Mouse (Mus musculus) forebrain, embryonic 10.5 days (tissue): ENCODE results near the gene Trim44. TPM values are rescaled to one million over a fixed set of nuclear protein-coding genes. Genes with fewer than 3 reads are reported as not detected.

Experiments used
- DNase-seq: peaks from one replicate; pipeline ENCODE4 v3.0.0-alpha.2; 2017; ENCODE audit warnings: low spot score; ENCODE audit errors: extremely low spot score
- H3K27ac ChIP-seq: fragments of 300-500 bp; sonication (generic); 2 replicates; pipeline ENCODE4 v1.5.1; 2016; ENCODE audit warnings: mild to moderate bottlenecking
- H3K27me3 ChIP-seq: fragments of 300-500 bp; sonication (generic); 2 replicates; pipeline ENCODE4 v1.6.1; 2016; ENCODE audit warnings: mild to moderate bottlenecking; ENCODE audit not compliant: poor library complexity, severe bottlenecking
- H3K36me3 ChIP-seq: fragments of 300-500 bp; sonication (generic); replicated peaks from 2 replicates; pipeline ENCODE4 v1.6.1; 2016; ENCODE audit warnings: mild to moderate bottlenecking, moderate library complexity
- H3K4me1 ChIP-seq: fragments of 300-500 bp; sonication (generic); 2 replicates; pipeline ENCODE4 v1.6.1; 2016
- H3K4me3 ChIP-seq: fragments of 300-500 bp; sonication (generic); 2 replicates; pipeline ENCODE4 v1.5.1; 2016; ENCODE audit warnings: mild to moderate bottlenecking, moderate library complexity
- H3K9me3 ChIP-seq: fragments of 300-500 bp; sonication (generic); 2 replicates; pipeline ENCODE4 v1.6.1; 2016; ENCODE audit warnings: mild to moderate bottlenecking, moderate library complexity
- WGBS: fragments of 180-500 bp; shearing (Covaris S2); methylation state at CpG from one replicate; pipeline ENCODE4 v1.1.7; 2016; 5-methylcytosine and 5-hydroxymethylcytosine counted together
- polyA plus RNA-seq: library from polyadenylated mRNA; unstranded; fragments of >200 nt; fragmentation: Nextera tagmentation; extraction: Ambion mirVana; gene quantifications from 2 replicates; pipeline ENCODE4 v1.2.1, GENCODE M21; 2016

The Trim44 gene
- polyA plus RNA-seq, 1 experiment from 2014 or later, result 21.9 TPM

- 3% methylated on average over 94 of the region's 94 CpGs for WGBS
- peaks cover 19% of the 10 kb centered on the region for H3K36me3 ChIP-seq
- peak; percentile 79 for DNase-seq
- H3K4me3 ChIP-seq, result peak overlapping the region; percentile 68
- peak overlapping the region; percentile 93 for H3K27ac ChIP-seq
- H3K27me3 ChIP-seq, result 0 out of 2 replicates have a peak, but pooled peaks cover 3% of the 10 kb centered on the region
- H3K9me3 ChIP-seq, result peaks cover 7% of the 10 kb centered on the region; the same call in 1 of the 2 replicates
- H3K4me1 ChIP-seq, result peaks cover 26% of the 10 kb centered on the region
Measured at GRCm38 (mm10) chr2:102400605-102401351, 6.8 kb downstream of the Trim44 start.

DNA sequence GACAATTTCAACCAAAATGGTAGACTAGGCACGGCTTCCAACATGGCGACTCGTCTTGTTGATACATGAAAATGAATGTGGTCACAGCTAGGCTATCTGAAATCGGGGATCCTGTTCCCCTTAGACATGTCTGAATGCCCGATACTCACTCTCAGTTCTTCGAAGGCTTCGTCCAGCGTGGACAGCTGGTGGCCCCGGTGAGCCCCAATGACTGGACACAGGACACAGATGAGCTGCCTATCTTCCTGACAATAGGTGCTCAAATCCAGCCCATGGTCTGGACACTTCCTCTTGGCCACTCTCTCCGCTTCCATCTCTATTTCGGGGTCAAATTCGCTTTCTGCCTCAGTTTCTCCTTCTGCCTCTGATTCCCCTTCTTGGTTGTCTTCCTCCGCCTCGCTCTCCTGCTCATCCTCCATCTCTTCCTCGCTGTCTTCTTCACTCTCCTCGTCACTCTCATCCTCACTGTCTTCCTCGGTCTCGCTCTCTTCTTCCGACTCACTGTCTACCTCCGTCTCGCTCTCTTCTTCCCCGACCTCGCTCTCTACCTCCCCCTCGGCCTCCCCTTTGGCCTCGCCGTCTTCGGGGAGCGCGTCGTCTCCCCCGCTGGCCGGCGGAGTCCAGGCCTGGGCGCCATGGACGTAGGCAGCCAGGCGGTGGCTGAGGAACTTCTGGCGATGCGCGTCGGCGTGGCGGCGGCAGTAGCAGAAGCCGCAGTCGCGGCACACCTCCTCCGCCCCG is 7.6 kb downstream of the Trim44 start:
- peak overlapping the region; percentile 93 for H3K27ac ChIP-seq
- peaks cover 19% of the 10 kb centered on the region for H3K36me3 ChIP-seq
- peaks cover 7% of the 10 kb centered on the region; the same call in 1 of the 2 replicates for H3K9me3 ChIP-seq
- WGBS, result 39% methylated on average over 48 of the region's 48 CpGs
- H3K27me3 ChIP-seq, result 0 out of 2 replicates have a peak, but pooled peaks cover 3% of the 10 kb centered on the region
- H3K4me3 ChIP-seq, result peak overlapping the region; percentile 68
- peaks cover 26% of the 10 kb centered on the region for H3K4me1 ChIP-seq
- no peak for DNase-seq

DNA sequence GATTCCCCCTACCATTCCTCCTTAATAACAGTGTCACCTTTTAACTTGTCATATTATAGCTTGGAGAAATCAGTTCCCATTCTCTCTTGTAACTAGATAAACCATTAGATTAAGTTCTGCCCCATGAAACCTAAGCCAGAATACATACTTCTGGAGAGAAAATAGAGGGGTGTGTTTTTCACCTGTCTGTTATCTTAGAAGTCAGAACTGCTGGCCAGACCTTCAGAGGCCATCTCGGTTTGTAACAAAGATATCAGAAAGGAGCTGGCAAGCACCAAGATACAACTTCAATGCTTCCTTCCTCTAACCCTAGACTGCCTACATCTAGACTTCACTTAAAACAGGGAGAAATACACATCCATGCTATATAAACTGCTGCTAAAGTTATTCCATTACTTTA is 11.1 kb downstream of the Trim44 start:
- Histone ChIP-seq H3K27ac (no peak overlapping the region), H3K27me3 (no peaks in the 10 kb centered on the region), H3K4me3 (no peak overlapping the region), H3K9me3 (peaks cover 20% of the 10 kb centered on the region), H3K4me1 (peaks cover 24% of the 10 kb centered on the region), H3K36me3 (peaks cover 40% of the 10 kb centered on the region)
- DNase-seq, result no peak
- WGBS, result 91% methylated on average over 1 of the region's 1 CpGs

- H3K4me1 ChIP-seq, result no peaks in the 10 kb centered on the region
- H3K27me3 ChIP-seq, result no peaks in the 10 kb centered on the region
- WGBS, result 95% methylated on average over 1 of the region's 1 CpGs
- no peak overlapping the region for H3K4me3 ChIP-seq
- no peak overlapping the region for H3K27ac ChIP-seq
- DNase-seq, result no peak
- peaks cover 30% of the 10 kb centered on the region for H3K36me3 ChIP-seq
- peaks cover 36% of the 10 kb centered on the region for H3K9me3 ChIP-seq
Measured at GRCm38 (mm10) chr2:102393457-102393856, 14.2 kb downstream of the Trim44 start.

DNA sequence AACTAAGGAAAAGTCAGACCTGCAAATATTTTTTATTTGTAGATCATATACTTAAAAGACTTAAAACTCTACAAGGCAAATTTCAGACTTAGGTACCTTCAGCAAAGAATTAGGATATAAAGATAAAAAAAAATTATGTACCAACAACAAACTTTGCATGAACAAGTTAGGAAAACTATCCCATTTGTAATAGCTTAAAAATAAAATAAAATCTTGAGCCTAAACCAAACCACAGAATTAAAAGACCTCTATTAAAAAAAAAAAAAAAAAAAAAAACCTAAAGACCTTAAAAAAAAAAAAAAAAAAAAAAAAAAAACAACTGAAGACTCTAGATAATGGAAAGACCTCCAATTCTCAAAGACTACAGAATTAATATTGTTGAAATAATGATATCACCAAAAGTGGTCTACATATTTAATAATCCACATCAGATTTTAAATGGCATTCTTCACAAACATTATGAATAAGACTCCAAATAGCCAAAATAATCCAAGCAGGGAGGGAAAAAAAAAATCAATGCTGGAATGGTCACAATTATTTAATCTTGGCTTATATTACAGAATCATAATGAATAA is 22.2 kb downstream of the Trim44 start:
- peaks cover 22% of the 10 kb centered on the region; the same call in 1 of the 2 replicates for H3K9me3 ChIP-seq
- peaks cover 9% of the 10 kb centered on the region for H3K36me3 ChIP-seq
- H3K4me1 ChIP-seq, result peaks cover 30% of the 10 kb centered on the region
- H3K27me3 ChIP-seq, result no peaks in the 10 kb centered on the region
- no peak overlapping the region for H3K27ac ChIP-seq
- no peak for DNase-seq
- H3K4me3 ChIP-seq, result no peak overlapping the region

GRCm38 (mm10) chr2:102384496-102384895 is 23.1 kb downstream of the Trim44 start:
- H3K27ac ChIP-seq, result no peak overlapping the region
- H3K36me3 ChIP-seq, result peaks cover 9% of the 10 kb centered on the region
- 47% methylated on average over 1 of the region's 1 CpGs for WGBS

GRCm38 (mm10) chr2:102384057-102384456 is 23.6 kb downstream of the Trim44 start:
- DNase-seq, result no peak
- WGBS, result 54% methylated on average over 2 of the region's 2 CpGs
- H3K27me3 ChIP-seq, result no peaks in the 10 kb centered on the region
- peaks cover 30% of the 10 kb centered on the region for H3K4me1 ChIP-seq
- H3K9me3 ChIP-seq, result peaks cover 12% of the 10 kb centered on the region; the same call in 1 of the 2 replicates
- no peak overlapping the region for H3K27ac ChIP-seq
- H3K4me3 ChIP-seq, result no peak overlapping the region
- peaks cover 9% of the 10 kb centered on the region for H3K36me3 ChIP-seq

More at GRCm38 (mm10) chr2:102384496-102384895, 23.1 kb downstream of the Trim44 start:
- Histone ChIP-seq H3K27me3 (no peaks in the 10 kb centered on the region), H3K4me3 (no peak overlapping the region), H3K9me3 (peaks cover 17% of the 10 kb centered on the region; the same call in 1 of the 2 replicates), H3K4me1 (peaks cover 30% of the 10 kb centered on the region)
- no peak for DNase-seq

DNA sequence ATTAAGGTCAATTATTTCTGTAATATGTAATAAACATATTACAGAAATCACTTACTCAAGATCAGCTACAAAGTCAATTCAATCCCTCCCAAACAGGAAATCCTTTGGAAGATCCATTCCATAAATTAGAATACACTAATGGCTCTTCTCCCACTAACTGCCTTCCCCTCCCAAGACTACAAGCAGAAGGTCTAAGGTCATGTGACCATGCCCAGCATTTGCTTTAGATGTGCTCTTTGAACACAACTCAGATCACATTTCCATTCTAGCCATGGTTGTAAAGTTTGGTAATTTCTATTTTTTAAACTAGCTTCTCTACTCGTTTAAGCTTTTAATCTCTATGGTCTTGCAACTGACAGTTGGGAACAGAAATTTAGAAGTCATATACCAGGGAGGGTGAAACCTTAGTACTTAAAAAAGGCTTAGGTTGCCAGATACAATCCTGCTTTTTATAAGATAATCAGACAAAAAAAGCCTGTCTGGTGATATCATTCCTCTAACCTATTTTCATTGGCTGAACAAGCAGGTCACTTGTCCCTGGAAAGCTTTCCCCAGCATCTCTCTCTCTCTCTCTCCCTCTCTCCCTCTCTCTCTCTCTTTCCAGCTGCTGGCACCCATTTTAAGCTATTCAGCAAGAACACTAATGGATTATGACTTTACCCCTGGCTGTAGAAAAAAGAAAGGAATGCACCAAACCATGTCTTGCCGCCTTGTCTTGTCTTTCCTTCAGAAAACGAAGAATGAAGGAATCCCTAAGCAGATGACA is 24.4 kb downstream of the Trim44 start:
- Histone ChIP-seq H3K4me3 (no peak overlapping the region), H3K4me1 (peaks cover 30% of the 10 kb centered on the region), H3K27ac (no peak overlapping the region), H3K9me3 (peaks cover 4% of the 10 kb centered on the region; the same call in 1 of the 2 replicates), H3K36me3 (peaks cover 9% of the 10 kb centered on the region), H3K27me3 (no peaks in the 10 kb centered on the region)
- WGBS, result 64% methylated on average over 3 of the region's 3 CpGs
- no peak for DNase-seq

- H3K27me3 ChIP-seq, result no peaks in the 10 kb centered on the region
- peaks cover 5% of the 10 kb centered on the region; the same call in 1 of the 2 replicates for H3K36me3 ChIP-seq
- H3K4me1 ChIP-seq, result peaks cover 30% of the 10 kb centered on the region
- H3K27ac ChIP-seq, result no peak overlapping the region
- no peak overlapping the region for H3K4me3 ChIP-seq
- 77% methylated on average over 3 of the region's 3 CpGs for WGBS
- no peaks in the 10 kb centered on the region for H3K9me3 ChIP-seq
- DNase-seq, result no peak
Measured at GRCm38 (mm10) chr2:102382519-102382918, 25.1 kb downstream of the Trim44 start.

DNA sequence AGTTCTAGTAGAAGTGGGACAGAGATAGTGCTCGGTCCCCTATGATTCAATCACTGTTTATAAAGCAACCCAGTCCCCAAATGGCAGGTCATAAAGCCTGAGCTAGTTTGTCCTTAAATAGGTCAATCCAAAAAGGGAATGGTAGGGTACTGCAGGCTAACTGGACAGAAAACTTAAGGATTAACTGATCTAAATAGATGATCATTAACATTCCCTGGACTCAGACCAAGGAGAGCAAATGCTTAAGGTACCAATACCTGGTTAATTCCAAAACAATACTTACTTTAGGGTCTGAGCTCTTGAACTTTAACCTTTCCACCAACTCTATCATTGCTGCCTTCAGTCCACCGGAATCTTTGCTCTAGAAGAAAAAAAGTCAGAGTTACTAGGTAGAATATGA is 27.0 kb downstream of the Trim44 start:
- Histone ChIP-seq H3K27ac (no peak overlapping the region), H3K27me3 (no peaks in the 10 kb centered on the region), H3K9me3 (no peaks in the 10 kb centered on the region), H3K36me3 (peaks cover 15% of the 10 kb centered on the region), H3K4me3 (no peak overlapping the region), H3K4me1 (peaks cover 30% of the 10 kb centered on the region)
- WGBS, result 92% methylated on average over 2 of the region's 2 CpGs
- no peak for DNase-seq

DNA sequence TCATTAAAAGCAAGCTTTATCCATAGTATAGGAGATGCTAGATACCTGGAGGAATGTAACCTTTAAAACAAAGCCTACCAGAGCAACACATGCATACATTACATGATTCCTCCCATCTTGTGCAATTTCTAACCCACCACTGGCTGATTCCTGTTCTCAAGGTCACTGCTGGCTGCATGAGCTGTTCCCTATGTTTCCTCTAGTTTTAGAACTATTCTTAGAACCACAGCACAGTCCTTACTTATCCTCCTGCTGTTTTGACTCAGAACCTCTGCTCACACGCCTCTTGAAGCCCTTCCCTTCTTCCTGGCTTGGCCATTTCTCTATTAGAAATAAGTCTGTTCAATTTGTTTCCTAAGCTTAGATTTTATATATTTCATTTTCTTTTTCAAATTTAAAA is 28.7 kb downstream of the Trim44 start:
- Histone ChIP-seq H3K4me1 (peaks cover 21% of the 10 kb centered on the region), H3K36me3 (peaks cover 15% of the 10 kb centered on the region), H3K4me3 (no peak overlapping the region), H3K9me3 (no peaks in the 10 kb centered on the region), H3K27ac (no peak overlapping the region), H3K27me3 (no peaks in the 10 kb centered on the region)
- no peak for DNase-seq
- WGBS, result 84% methylated on average over 1 of the region's 1 CpGs

- no peaks in the 10 kb centered on the region for H3K27me3 ChIP-seq
- no peak for DNase-seq
- 96% methylated on average over 1 of the region's 1 CpGs for WGBS
- H3K27ac ChIP-seq, result no peak overlapping the region
- H3K36me3 ChIP-seq, result peaks cover 15% of the 10 kb centered on the region
- no peaks in the 10 kb centered on the region for H3K9me3 ChIP-seq
- no peak overlapping the region for H3K4me3 ChIP-seq
- peaks cover 16% of the 10 kb centered on the region for H3K4me1 ChIP-seq
Measured at GRCm38 (mm10) chr2:102378381-102378780, 29.2 kb downstream of the Trim44 start.
